Mouse (Mus musculus) naive thymus-derived CD4-positive, alpha-beta T cell, adult 5 months (primary cell): Measurements from ENCODE around the gene 1700074P13Rik. TPM values are rescaled to one million over a fixed set of nuclear protein-coding genes. Genes with fewer than 3 reads are reported as not detected.

Experiments
- polyA plus RNA-seq: library from polyadenylated mRNA; unstranded; fragments of 100-300 nt; shearing (Covaris generic); gene quantifications from one replicate; pipeline ENCODE4 v1.2.1, GENCODE M21; 2017

1700074P13Rik gene
- not detected for polyA plus RNA-seq

GRCm38 (mm10) chr6:40940457-40940856 is at the start of gene 1700074P13Rik:
TSS of gene 1700074P13Rik (minus strand) at chr6:40940557.

GRCm38 (mm10) chr6:40964454-40964853 is 24.1 kb upstream of the 1700074P13Rik start, which contains the start of gene 1810009J06Rik:
TSS of gene 1810009J06Rik (plus strand) at chr6:40964754.

GRCm38 (mm10) chr6:40951770-40952169 is 11.4 kb upstream of the 1700074P13Rik start, which contains the start of gene Gm4744:
TSS of gene Gm4744 (minus strand) at chr6:40951870.

GRCm38 (mm10) chr6:40900287-40900686 is 40.1 kb downstream of the 1700074P13Rik start, which contains the start of gene Prss58:
TSS of gene Prss58 (minus strand) at chr6:40900387.

GRCm38 (mm10) chr6:40887394-40887793 is 53.0 kb downstream of the 1700074P13Rik start, which contains the start of gene Moxd2:
TSS of gene Moxd2 (minus strand) at chr6:40887494.

Other genes with a start within 250 kb of the 1700074P13Rik start
- gene Moxd2, start 53.1 kb downstream of the 1700074P13Rik start, polyA plus RNA-seq: not detected
- gene Prss58, start 40.2 kb downstream of the 1700074P13Rik start, polyA plus RNA-seq: not detected
- not detected for gene Gm4744, start 11.3 kb upstream of the 1700074P13Rik start, polyA plus RNA-seq
- not detected for gene 1810009J06Rik, start 24.2 kb upstream of the 1700074P13Rik start, polyA plus RNA-seq
- not detected for gene Gm2663, start 58.9 kb upstream of the 1700074P13Rik start, polyA plus RNA-seq
- gene 2210010C04Rik, start 95.0 kb upstream of the 1700074P13Rik start, polyA plus RNA-seq: not detected